Mouse (Mus musculus) ES-Bruce4 (cell line): Measurements from ENCODE around the gene Rabep1. TPM values are rescaled to one million over a fixed set of nuclear protein-coding genes. Genes with fewer than 3 reads are reported as not detected.

ENCODE experiments used
- H3K27ac ChIP-seq: 2 replicates; pipeline ENCODE4 v1.5.1; 2012; ENCODE audit warnings: low read length, inconsistent platforms; ENCODE audit not compliant: insufficient read depth
- H3K27me3 ChIP-seq: 2 replicates; pipeline ENCODE4 v1.6.1; 2012; ENCODE audit warnings: mild to moderate bottlenecking, low read length, inconsistent platforms; ENCODE audit not compliant: control insufficient read depth, poor library complexity, insufficient read depth, severe bottlenecking
- H3K36me3 ChIP-seq: 2 replicates; pipeline ENCODE4 v1.6.1; 2012; ENCODE audit warnings: inconsistent platforms, mild to moderate bottlenecking, low read length, moderate library complexity; ENCODE audit not compliant: control insufficient read depth, poor library complexity, insufficient read depth, severe bottlenecking
- H3K4me1 ChIP-seq: one replicate; pipeline ENCODE4 v1.8.1; 2011; ENCODE audit warnings: low read length; ENCODE audit not compliant: control insufficient read depth, insufficient read depth
- H3K4me3 ChIP-seq: 2 replicates; pipeline ENCODE4 v1.5.1; 2011; ENCODE audit warnings: low read depth, mild to moderate bottlenecking, low read length
- H3K9ac ChIP-seq: 2 replicates; pipeline ENCODE4 v1.6.1; 2012; ENCODE audit warnings: low read depth, mild to moderate bottlenecking, inconsistent platforms; ENCODE audit not compliant: poor library complexity, severe bottlenecking
- H3K9me3 ChIP-seq: replicated peaks from 2 replicates; pipeline ENCODE4 v1.6.1; 2012; ENCODE audit warnings: mild to moderate bottlenecking, low read length, inconsistent platforms; ENCODE audit not compliant: control insufficient read depth, poor library complexity, insufficient read depth, severe bottlenecking
- CTCF ChIP-seq: IDR thresholded peaks from one replicate; pipeline ENCODE4 v1.8.1; 2011; ENCODE audit warnings: low read depth, low read length
- EP300 ChIP-seq: IDR thresholded peaks from 2 replicates; pipeline ENCODE4 v1.6.1; 2011; ENCODE audit warnings: low read depth, low read length; ENCODE audit not compliant: insufficient read depth
- POLR2A ChIP-seq: IDR thresholded peaks from one replicate; pipeline ENCODE4 v1.8.1; 2011; ENCODE audit warnings: low read length; ENCODE audit not compliant: insufficient read depth
- polyA plus RNA-seq: library from polyadenylated mRNA; stranded (reverse); fragments of >200 nt; gene quantifications from 2 replicates; pipeline ENCODE4 v1.2.4, GENCODE M21; 2011; ENCODE audit warnings: low read depth; ENCODE audit not compliant: missing spikeins, insufficient read depth, insufficient read length

The Rabep1 gene
- polyA plus RNA-seq, 1 experiment, result 50.9 TPM

DNA sequence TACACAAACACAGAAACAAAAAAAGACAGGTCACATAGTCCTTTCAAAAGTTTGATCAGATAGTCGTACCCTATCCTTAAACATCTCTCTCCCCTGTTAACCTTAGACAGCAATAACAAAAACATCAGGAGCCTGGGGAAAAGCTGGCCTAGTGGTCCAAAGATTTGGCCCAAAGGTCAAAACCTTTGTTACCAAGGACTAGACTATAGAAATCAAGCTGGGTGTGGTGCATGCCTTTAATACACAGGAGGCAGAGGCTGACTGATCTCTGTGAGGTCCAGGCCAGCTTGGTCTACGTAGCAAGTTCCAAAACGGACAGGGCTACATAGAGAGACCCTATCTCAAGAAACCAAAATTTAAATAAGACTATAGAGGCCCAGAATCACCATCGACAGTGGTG lies 110.1 kb downstream of the Rabep1 start:
- Histone ChIP-seq H3K9ac (no peak overlapping the region), H3K9me3 (no peaks in the 10 kb centered on the region), H3K4me1 (no peaks in the 10 kb centered on the region), H3K27me3 (no peaks in the 10 kb centered on the region), H3K36me3 (peaks cover 96% of the 10 kb centered on the region), H3K27ac (peak overlapping the region; percentile 75), H3K4me3 (no peak overlapping the region)
- TF ChIP-seq EP300 (no peak), CTCF (no peak), POLR2A (no peak)

DNA sequence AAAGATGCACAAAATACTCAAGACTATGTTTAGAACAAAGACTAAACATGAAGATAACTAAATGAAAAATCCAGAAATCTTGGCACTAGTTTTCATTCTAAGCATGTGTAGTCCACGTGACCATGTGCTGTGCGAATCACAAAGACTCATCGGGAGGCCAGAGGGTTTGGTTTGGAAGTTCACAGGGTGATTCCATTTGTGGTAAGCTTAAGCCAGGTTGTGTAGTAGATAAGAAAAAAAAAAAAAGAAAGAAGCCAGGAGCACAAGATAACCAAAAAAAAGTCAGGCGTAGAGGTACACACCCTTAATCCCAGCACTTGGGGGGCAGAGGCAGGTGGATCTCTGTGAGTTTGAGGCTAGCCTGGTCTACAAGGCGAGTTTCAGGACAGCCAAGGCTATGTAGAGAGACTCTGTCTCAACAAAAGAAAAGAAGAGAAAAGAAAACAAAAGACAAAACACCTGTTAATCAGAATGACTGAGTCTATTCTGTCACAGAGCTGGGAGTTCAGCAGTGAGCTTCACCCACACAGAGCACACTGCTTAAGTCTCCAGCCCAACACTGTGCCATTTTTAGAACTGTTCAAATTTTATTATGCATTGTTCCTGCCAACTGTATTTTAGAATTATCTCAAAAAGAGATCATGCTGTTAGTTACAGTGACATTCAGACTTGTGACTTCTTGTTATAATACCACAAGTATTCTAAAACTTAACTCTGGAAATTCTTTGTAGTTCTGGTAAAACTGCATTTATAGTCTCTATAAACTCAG lies 116.4 kb downstream of the Rabep1 start:
- no peak for TF ChIP-seq CTCF
- TF ChIP-seq EP300, result no peak
- TF ChIP-seq POLR2A, result no peak
- H3K4me1 ChIP-seq, result peaks cover 4% of the 10 kb centered on the region
- no peak overlapping the region for H3K9ac ChIP-seq
- peaks cover 94% of the 10 kb centered on the region for H3K36me3 ChIP-seq
- no peaks in the 10 kb centered on the region for H3K9me3 ChIP-seq
- H3K4me3 ChIP-seq, result no peak overlapping the region
- H3K27ac ChIP-seq, result peak overlapping the region; percentile 44
- H3K27me3 ChIP-seq, result no peaks in the 10 kb centered on the region

DNA sequence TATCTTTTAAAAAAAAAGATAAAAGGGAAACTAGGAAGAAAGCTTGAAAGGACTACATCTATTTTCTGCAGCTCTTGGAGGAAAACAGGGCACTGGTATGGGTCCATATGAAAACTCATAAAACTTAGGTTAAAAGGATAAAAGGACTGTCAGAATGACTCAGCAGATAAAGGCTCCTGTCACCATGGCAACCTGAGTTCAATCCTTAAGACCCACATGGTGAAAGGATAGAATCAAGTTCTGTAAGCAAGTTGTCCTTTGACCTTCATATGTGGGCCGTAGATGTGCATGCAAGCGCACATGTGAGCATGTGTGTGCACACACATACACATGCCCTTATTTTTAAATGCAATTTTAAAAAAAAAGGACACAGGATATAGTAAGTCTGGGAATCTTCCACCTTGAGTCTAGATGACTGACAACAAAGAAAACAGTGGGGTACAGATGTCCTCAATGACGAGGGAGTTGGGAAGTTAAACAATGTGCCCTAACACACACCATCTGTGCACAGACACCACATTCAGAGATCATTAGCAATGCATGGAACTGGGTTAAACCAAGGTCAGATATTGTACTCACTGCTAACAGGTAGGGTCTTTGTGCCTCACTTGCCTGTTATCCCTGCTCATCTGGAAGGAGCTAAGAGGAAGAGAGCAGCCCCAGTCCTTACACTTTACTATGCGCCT lies 119.8 kb downstream of the Rabep1 start:
- peaks cover 4% of the 10 kb centered on the region for H3K4me1 ChIP-seq
- no peaks in the 10 kb centered on the region for H3K27me3 ChIP-seq
- H3K36me3 ChIP-seq, result peaks cover 79% of the 10 kb centered on the region
- TF ChIP-seq CTCF, result no peak
- peak; percentile 67 for TF ChIP-seq EP300
- no peak for TF ChIP-seq POLR2A
- peak overlapping the region; percentile 38; the same call in 1 of the 2 replicates for H3K4me3 ChIP-seq
- H3K27ac ChIP-seq, result peak overlapping the region; percentile 94
- H3K9me3 ChIP-seq, result no peaks in the 10 kb centered on the region
- H3K9ac ChIP-seq, result peak overlapping the region; percentile 57

DNA sequence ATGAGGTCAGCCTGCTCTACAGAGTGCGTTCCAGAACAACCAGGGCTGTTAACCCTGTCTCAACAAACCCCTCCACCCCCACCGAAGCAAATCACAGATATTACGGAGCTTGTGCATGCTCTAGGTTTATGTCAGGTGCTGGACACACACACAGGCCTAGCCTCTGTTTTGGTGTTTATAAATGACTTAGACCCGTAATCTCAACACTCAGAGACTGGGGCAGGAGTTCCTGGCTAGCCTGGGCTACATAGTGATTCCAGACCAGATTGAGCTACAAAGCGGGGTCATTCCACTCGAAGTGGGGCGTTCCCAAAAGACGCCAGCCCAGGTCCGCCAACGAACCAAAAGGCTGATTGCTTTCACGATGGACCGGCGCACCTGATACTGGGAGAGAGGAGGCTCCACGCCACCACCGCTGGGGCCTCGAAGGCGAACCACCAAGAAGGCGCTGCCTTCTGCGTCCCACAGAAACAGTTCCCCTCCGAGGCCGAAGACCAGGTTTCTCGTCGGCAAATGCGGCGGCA lies 124.8 kb downstream of the Rabep1 start:
- Histone ChIP-seq H3K9me3 (no peaks in the 10 kb centered on the region), H3K9ac (peak overlapping the region; percentile 83), H3K4me1 (no peaks in the 10 kb centered on the region), H3K4me3 (peak overlapping the region; percentile 91), H3K36me3 (peaks cover 42% of the 10 kb centered on the region), H3K27me3 (no peaks in the 10 kb centered on the region), H3K27ac (peak overlapping the region; percentile 8; the same call in 1 of the 2 replicates)
- TF ChIP-seq EP300, result no peak
- TF ChIP-seq CTCF, result no peak
- TF ChIP-seq POLR2A, result no peak

DNA sequence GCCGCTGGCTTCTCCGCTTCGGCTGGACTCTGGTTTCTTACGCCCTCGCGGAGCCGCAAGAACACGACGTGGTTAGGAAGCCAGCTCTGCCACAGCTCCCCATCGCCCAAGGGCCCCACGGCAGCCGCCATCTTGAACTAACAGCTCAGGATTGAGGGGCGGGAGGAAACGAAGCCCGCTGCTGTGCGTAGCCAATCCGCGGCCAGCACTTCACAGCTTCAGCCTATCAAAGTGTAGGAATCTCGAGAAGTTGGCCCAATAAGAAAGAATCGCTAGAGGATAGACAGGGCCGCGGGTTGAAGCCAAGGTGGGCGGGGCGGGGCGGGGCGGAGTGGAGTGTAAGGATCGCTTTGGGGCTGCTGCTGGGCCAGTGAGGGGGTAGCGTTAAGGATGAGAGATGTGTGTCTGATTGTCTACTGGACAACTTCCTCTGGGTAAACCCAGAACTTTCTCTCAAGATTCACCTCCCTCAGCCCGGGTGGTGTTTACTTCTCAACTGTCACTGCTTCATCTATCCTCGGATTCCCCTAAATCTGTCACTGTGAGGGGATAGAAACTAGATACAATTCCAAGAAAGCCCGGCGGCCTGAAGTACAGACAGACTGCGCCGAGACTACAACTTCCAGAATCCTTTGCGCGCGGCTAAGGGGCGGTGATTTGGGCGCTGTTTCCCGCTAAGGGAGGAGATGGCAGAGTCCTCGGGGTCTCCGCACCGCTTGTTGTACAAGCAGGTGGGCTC lies 125.4 kb downstream of the Rabep1 start, which contains the start of the genes Nup88 and Rpain:
TSS of gene Nup88 (minus strand) at position 153 of the 739 bp plus-strand sequence.
TSS of gene Rpain (plus strand) at position 393 of the 739 bp plus-strand sequence.
- peaks cover 39% of the 10 kb centered on the region for H3K36me3 ChIP-seq
- peak within 1 kb of the TSS; percentile 91 for H3K4me3 ChIP-seq
- no peak for TF ChIP-seq CTCF
- TF ChIP-seq POLR2A, result peak; percentile 43

More for the DNA sequence above, 125.4 kb downstream of the Rabep1 start, which contains the start of the genes Nup88 and Rpain:
- Histone ChIP-seq H3K4me1 (no peaks in the 10 kb centered on the region), H3K9me3 (no peaks in the 10 kb centered on the region), H3K27ac (peak within 1 kb of the TSS; percentile 47; the same call in 1 of the 2 replicates), H3K27me3 (no peaks in the 10 kb centered on the region), H3K9ac (peak within 1 kb of the TSS; percentile 83)
